Mouse (Mus musculus) liver, postnatal 0 days (tissue): ENCODE measurements around the gene Phospho1. TPM values are rescaled to one million over a fixed set of nuclear protein-coding genes. Genes with fewer than 3 reads are reported as not detected.
A peak's percentile ranks its signal among the peaks of the same experiment; 100 is the strongest.

ENCODE experiments used
- ATAC-seq: fragments of 200-750 bp; cut with Nextera tagmentation; 2 replicates; pipeline ENCODE4 v1.8.0; 2017; ENCODE audit warnings: mild to moderate bottlenecking, moderate library complexity
- DNase-seq: peaks from one replicate; pipeline ENCODE4 v3.0.0-alpha.2; 2016
- H3K27ac ChIP-seq: fragments of 300-500 bp; sonication (generic); 2 replicates; pipeline ENCODE4 v1.5.1; 2014; ENCODE audit warnings: antibody characterized with exemption, moderate library complexity, mild to moderate bottlenecking, low read depth
- H3K27me3 ChIP-seq: fragments of 300-500 bp; sonication (generic); 2 replicates; pipeline ENCODE4 v1.6.1; 2014; ENCODE audit warnings: low read length, control low read depth, mixed read lengths; ENCODE audit not compliant: insufficient read depth
- H3K36me3 ChIP-seq: fragments of 300-500 bp; sonication (generic); replicated peaks from 2 replicates; pipeline ENCODE4 v1.6.1; 2014; ENCODE audit warnings: mild to moderate bottlenecking, control low read depth, low read length, moderate library complexity, mixed read lengths; ENCODE audit not compliant: insufficient read depth
- H3K4me1 ChIP-seq: fragments of 300-500 bp; sonication (generic); 2 replicates; pipeline ENCODE4 v1.6.1; 2014; ENCODE audit warnings: antibody characterized with exemption, mild to moderate bottlenecking, control low read depth; ENCODE audit not compliant: insufficient read depth
- H3K4me2 ChIP-seq: fragments of 300-500 bp; sonication (generic); 2 replicates; pipeline ENCODE4 v1.6.1; 2014; ENCODE audit warnings: low read depth, mild to moderate bottlenecking, low read length, moderate library complexity, mixed read lengths
- H3K4me3 ChIP-seq: fragments of 300-500 bp; sonication (generic); 2 replicates; pipeline ENCODE4 v1.5.1; 2014; ENCODE audit warnings: low read depth, low read length
- H3K9ac ChIP-seq: fragments of 300-500 bp; sonication (generic); replicated peaks from 2 replicates; pipeline ENCODE4 v1.6.1; 2014; ENCODE audit warnings: mild to moderate bottlenecking, moderate library complexity
- H3K9me3 ChIP-seq: fragments of 300-500 bp; sonication (generic); 2 replicates; pipeline ENCODE4 v1.6.1; 2016; ENCODE audit warnings: mild to moderate bottlenecking, control low read depth, low read length, mixed read lengths
- CTCF ChIP-seq: sonication (generic); IDR thresholded peaks from 2 replicates; pipeline ENCODE4 v1.5.1; 2016; ENCODE audit warnings: antibody characterized with exemption, low read depth
- EP300 ChIP-seq: IDR thresholded peaks from 2 replicates; pipeline ENCODE4 v1.6.1; 2016; ENCODE audit warnings: antibody characterized with exemption, low read depth, mild to moderate bottlenecking
- WGBS: fragments of 180-500 bp; shearing (Covaris S2); extraction: QIAGEN DNeasy Blood & Tissue Kit; methylation state at CpG from one replicate; pipeline ENCODE4 v1.1.7; 2014; ENCODE audit not compliant: insufficient replicate concordance; 5-methylcytosine and 5-hydroxymethylcytosine counted together
- polyA plus RNA-seq: library from polyadenylated mRNA; unstranded; fragments of >200 nt; fragmentation: Nextera tagmentation; extraction: Ambion mirVana; gene quantifications from 2 replicates; pipeline ENCODE4 v1.2.1, GENCODE M21; 2015

The Phospho1 gene
- polyA plus RNA-seq, 1 experiment from 2014 or later = 1.9 TPM

GRCm38 (mm10) chr11:95792950-95793509 lies 31.3 kb upstream of the Phospho1 start:
- Histone ChIP-seq H3K4me2 (peak overlapping the region; percentile 33; the same call in 1 of the 2 replicates), H3K9me3 (no peaks in the 10 kb centered on the region), H3K36me3 (no peaks in the 10 kb centered on the region), H3K27me3 (peaks cover 21% of the 10 kb centered on the region), H3K9ac (peak overlapping the region; percentile 26; the same call in 1 of the 2 replicates), H3K4me3 (no peak overlapping the region), H3K4me1 (peaks cover 8% of the 10 kb centered on the region), H3K27ac (0 out of 2 replicates have a peak overlapping the region, but pooled peaks have one; percentile 4)
- WGBS = 60% methylated on average over 8 of the region's 8 CpGs
- TF ChIP-seq EP300 = 0 out of 2 replicates have a peak, but pooled peaks have one; percentile 20
- no peak for TF ChIP-seq CTCF
- ATAC-seq (peak; percentile 62), DNase-seq (no peak)

DNA sequence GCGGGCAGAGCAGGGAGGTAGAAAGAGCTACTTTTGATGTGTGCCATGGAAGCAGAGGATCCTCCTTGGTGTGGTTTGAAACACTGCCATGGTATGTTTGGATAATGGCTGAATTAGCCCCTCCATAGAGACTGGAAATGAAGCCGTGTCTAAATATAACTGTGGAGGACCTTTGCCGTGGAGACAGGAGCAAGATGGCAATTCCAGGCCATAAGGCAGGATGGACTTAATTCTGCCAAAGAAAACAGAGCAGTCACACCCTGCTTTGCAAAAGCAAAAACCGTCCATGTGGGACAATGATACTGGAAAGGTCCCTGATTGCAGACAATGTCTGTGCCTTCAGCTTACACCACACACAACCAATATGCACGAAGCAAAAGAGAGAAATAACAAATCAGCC lies 30.1 kb upstream of the Phospho1 start:
- H3K9ac ChIP-seq = no peak overlapping the region
- H3K27me3 ChIP-seq = peaks cover 26% of the 10 kb centered on the region
- H3K9me3 ChIP-seq = no peaks in the 10 kb centered on the region
- WGBS = 73% methylated on average over 5 of the region's 5 CpGs
- no peak for TF ChIP-seq CTCF
- TF ChIP-seq EP300 = no peak
- no peak overlapping the region for H3K4me2 ChIP-seq
- no peak overlapping the region for H3K27ac ChIP-seq
- DNase-seq (no peak), ATAC-seq (no peak)
- H3K36me3 ChIP-seq = no peaks in the 10 kb centered on the region
- H3K4me3 ChIP-seq = no peak overlapping the region
- H3K4me1 ChIP-seq = peaks cover 8% of the 10 kb centered on the region

GRCm38 (mm10) chr11:95795582-95795981 lies 28.7 kb upstream of the Phospho1 start:
- DNase-seq = no peak
- 54% methylated on average over 5 of the region's 5 CpGs for WGBS

DNA sequence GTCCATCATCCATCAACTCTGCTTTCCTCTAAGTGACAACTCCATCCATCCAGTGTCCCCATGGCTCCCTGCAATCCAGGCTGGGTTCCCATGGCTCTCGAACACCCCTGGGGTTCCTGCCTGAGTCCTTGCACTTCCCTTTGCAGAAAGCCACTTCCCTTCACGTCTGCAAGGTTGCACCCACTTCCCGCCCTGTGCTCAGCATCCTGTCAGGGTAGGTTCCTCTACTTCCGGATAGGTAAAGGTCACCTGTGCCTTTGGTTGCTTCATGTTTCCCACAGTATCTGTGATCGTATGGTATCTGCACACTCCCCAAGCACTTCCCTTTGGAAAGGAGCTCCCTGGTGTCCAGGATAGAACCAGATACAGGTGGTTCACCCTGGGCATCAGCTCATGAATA lies 19.3 kb upstream of the Phospho1 start:
- DNase-seq (peak; percentile 40), ATAC-seq (no peak)
- 42% methylated on average over 5 of the region's 5 CpGs for WGBS
- no peak overlapping the region for H3K4me3 ChIP-seq
- H3K36me3 ChIP-seq = no peaks in the 10 kb centered on the region
- H3K27ac ChIP-seq = peak overlapping the region; percentile 85
- no peaks in the 10 kb centered on the region for H3K27me3 ChIP-seq
- peak overlapping the region; percentile 36; the same call in 1 of the 2 replicates for H3K4me2 ChIP-seq
- TF ChIP-seq CTCF (no peak), EP300 (no peak)
- H3K4me1 ChIP-seq = peaks cover 39% of the 10 kb centered on the region
- peak overlapping the region; percentile 41; the same call in 1 of the 2 replicates for H3K9ac ChIP-seq
- H3K9me3 ChIP-seq = no peaks in the 10 kb centered on the region

More at GRCm38 (mm10) chr11:95795582-95795981, 28.7 kb upstream of the Phospho1 start:
- Histone ChIP-seq H3K9ac (no peak overlapping the region), H3K4me3 (no peak overlapping the region), H3K4me2 (no peak overlapping the region), H3K27ac (no peak overlapping the region), H3K4me1 (peaks cover 14% of the 10 kb centered on the region), H3K27me3 (peaks cover 26% of the 10 kb centered on the region), H3K36me3 (no peaks in the 10 kb centered on the region), H3K9me3 (no peaks in the 10 kb centered on the region)
- no peak for TF ChIP-seq EP300
- TF ChIP-seq CTCF = no peak
- ATAC-seq = no peak

DNA sequence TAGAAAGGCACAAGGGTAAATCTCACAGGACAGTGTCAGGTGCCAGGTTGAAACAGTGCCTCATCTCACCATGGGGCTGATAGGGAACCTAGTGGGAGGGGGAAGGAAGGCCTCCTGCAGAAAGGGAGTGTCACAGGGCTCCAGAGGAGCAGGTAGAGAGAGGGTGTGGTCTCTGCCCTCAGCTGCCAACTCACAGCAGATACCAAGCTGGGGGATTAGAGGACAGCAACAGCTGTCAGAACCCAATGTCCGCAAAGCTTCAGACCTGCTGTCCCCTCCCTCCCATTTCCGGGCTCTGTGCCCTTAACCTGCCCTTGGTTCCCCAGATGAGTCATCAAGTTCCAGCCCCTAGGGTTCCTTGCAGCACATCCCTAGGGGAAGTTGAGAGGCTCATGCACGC lies 18.8 kb upstream of the Phospho1 start:
- ATAC-seq (peak; percentile 34), DNase-seq (peak; percentile 64)
- Histone ChIP-seq H3K36me3 (no peaks in the 10 kb centered on the region), H3K9me3 (no peaks in the 10 kb centered on the region), H3K9ac (peak overlapping the region; percentile 41), H3K4me3 (no peak overlapping the region), H3K27me3 (no peaks in the 10 kb centered on the region), H3K27ac (peak overlapping the region; percentile 85), H3K4me1 (peaks cover 38% of the 10 kb centered on the region), H3K4me2 (peak overlapping the region; percentile 36)
- TF ChIP-seq CTCF (no peak), EP300 (0 out of 2 replicates have a peak, but pooled peaks have one; percentile 15)
- WGBS = 17% methylated on average over 3 of the region's 3 CpGs

DNA sequence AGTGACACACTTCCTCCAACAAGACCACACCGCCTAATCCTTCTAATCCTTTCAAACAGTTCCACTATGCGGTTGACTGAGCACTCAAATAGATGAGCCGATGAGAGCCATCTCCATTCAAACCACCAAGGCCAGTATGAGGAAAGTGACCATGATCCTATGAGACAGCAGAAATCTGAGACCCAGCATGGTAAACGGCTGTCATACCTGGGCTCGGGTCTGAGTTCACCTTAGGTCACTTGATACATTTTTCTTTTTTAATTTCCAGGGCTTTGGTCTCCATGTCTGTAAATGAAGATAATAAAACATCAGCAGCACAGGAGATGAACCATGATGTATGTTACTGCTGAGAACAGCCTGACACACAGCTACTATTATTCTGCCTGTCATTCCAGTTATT lies 16.4 kb upstream of the Phospho1 start:
- no peak for ATAC-seq
- H3K4me3 ChIP-seq = peak overlapping the region; percentile 25; the same call in 1 of the 2 replicates
- H3K36me3 ChIP-seq = no peaks in the 10 kb centered on the region
- no peaks in the 10 kb centered on the region for H3K27me3 ChIP-seq
- TF ChIP-seq CTCF = no peak
- H3K4me2 ChIP-seq = peak overlapping the region; percentile 66
- 88% methylated on average over 5 of the region's 5 CpGs for WGBS
- no peak for DNase-seq
- H3K4me1 ChIP-seq = peaks cover 32% of the 10 kb centered on the region
- H3K27ac ChIP-seq = peak overlapping the region; percentile 97
- no peaks in the 10 kb centered on the region for H3K9me3 ChIP-seq
- H3K9ac ChIP-seq = peak overlapping the region; percentile 68
